Mouse (Mus musculus) heart, postnatal 4 days (tissue): Measurements from ENCODE around the gene Zranb2. TPM values are rescaled to one million over a fixed set of nuclear protein-coding genes. Genes with fewer than 3 reads are reported as not detected.

ENCODE experiments used
- DNase-seq: peaks from one replicate; pipeline ENCODE4 v3.0.0; 2021
- microRNA-seq, 2 experiments: library from miRNA; unstranded; fragments of <30 nt; microRNA quantifications; one replicate each; pipeline ENCODE4 v1.2.0; 2021 to 2022
- total RNA-seq, 2 experiments: library from RNA; stranded (reverse); gene quantifications; 2 replicates each; pipeline ENCODE4 v1.2.3; 2021

Zranb2 gene
- total RNA-seq, 2 experiments from 2014 or later, result 53.7 to 53.8 TPM

DNA sequence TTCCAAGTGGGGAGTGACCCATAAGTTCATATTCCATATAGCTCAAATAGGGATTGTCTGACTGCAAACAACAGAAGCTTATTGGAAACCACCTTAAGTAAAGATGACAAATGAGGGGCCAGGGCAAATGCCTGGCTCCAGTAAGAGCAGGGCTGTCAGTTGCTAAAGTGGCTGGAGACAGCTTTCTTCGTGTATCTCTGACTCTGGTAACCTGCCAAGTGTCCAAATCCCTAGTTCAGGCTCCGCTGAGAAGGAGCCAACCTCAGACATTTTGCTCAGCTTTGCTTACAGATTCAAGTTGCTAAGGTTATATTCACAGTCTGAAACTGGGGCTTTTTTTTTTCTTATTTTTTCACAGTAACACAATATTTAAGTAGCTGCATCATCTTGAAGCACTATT, 45.4 kb downstream of the Zranb2 start:
- peak; percentile 13 for DNase-seq

DNA sequence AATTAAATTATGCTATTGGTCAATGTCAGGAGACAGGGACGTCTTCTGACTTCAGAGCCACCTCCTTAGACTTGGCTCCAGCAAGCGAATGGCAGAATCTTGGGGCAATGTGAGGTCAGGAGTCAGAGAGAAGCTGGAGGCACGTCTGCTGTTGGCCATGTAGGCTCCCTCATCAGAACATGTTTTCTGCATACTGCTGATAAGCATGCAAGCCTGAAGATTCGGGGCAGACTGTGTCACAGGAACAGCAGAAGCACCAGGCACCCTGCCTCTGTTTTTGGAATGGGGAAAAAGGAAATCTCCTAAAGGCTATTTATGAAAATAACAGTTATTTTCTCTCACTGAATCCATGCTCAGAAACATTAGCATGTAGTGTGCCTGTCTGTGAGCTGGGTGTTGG, 46.3 kb downstream of the Zranb2 start:
- no peak for DNase-seq

GRCm38 (mm10) chr3:157581755-157582154, 47.8 kb downstream of the Zranb2 start:
- no peak for DNase-seq

DNA sequence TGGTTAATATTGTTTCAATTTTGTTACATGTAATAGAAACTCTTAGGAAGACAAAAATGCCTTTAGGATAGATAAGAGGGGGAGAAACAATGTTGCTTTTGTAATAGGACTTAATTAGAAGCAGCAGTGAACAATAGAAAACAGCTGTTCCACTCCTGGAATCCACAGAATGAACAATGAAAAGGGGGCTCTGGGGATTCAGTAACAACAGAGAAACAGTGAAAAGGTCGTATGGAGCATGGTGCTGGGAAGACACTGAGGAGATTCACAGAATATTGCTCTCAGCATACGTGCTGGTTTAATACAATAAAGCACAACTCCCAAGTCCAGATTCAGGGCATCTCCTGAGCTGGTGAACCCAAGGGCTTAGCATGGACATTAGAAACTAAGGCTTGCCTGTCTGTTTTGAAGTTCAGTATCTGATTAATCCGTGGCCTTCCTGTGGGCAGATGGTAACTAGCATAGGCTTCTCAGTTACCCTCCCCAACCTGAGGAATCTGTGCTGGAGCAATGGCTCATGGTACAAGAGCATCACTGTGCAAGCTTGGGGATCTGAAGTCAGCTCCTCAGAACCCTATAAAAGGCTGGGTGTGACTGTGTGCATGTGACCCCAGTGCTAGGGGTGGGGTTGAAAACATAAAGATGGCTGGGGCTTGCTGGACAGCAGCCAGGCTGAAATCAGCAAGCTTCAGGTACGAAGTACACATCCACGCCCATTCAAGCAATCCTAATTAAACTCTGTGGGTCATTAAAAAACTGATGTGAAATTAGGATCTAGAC, 48.9 kb downstream of the Zranb2 start:
- no peak for DNase-seq

DNA sequence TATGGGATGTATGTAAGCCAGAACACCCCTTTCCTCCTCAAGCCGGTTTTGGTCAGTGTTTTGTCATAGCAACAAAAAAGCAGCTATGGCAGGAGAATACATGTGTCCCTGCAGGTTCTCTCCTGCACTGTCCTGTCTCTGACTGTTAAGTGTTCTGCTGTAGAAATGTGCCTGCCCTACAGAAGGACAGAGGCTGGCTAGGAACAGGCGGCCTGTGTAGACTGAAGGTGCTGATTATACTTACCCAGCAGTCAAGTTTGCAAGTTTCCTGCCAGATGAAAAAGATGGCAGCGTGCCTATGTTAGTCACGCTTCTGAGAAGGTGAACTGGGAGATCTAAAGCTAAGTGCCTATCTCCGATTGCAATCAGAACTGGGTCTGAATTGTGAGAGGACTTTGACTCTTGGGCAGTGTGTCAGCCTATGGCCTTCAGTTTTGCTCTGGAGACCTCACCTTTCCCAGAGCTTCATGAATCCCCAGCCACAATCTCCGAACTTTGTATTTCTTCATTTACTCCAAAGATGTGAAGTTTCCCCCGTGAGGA, 63.9 kb downstream of the Zranb2 start:
- DNase-seq, result no peak

Small RNAs within 50 kb of the gene (microRNA-seq; reads per million reads assigned to microRNA genes)
- 150 to 211 reads per million in 2 experiments for gene Mir186

Other genes with a start within 250 kb of the Zranb2 start
- gene Ptger3, start 32.7 kb downstream of the Zranb2 start, total RNA-seq, result under 1 TPM; 0.48 to 0.88 TPM